Mouse (Mus musculus): ENCODE measurements around the gene Tgfb1. TPM values are rescaled to one million over a fixed set of nuclear protein-coding genes. Genes with fewer than 3 reads are reported as not detected.

The Tgfb1 gene
- polyA plus RNA-seq, 1 experiment from 2014 or later, result 1.1 TPM

DNA sequence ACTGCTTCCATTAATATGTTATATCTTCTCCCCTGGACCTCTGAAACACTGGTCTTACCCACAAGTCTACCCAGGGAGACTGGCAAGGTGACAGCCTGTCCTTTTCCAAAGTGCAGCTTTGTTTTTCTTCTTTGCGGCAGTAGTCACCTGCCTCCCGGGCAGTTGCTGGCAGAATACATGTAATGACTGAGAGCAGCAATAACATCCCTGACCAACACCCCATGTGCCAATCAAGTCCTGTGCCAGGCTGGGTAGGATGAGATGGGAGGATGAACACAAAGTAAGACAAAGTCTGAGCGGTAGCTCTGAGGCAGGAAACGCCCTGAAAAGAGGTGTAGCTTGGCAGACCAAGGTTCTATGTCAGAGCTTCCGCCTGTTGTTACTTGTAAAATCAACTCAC lies 41.0 kb downstream of the Tgfb1 start:
- no peak overlapping the region for H3K9ac ChIP-seq (replicated peaks; ENCODE audit: low read length)
- no peak overlapping the region for H3K4me2 ChIP-seq (ENCODE audit: low read length)
- no peak overlapping the region for H3K27ac ChIP-seq (replicated peaks; ENCODE audit: low read depth, low read length)
- H3K4me3 ChIP-seq (replicated peaks; ENCODE audit: low read depth, low read length), result no peak overlapping the region
- peaks cover 96% of the 10 kb centered on the region for H3K36me3 ChIP-seq (ENCODE audit: control insufficient read depth, insufficient read depth, low read length)
- DNase-seq, result no peak
- no peak for ATAC-seq (ENCODE audit: low FRiP score, low TSS enrichment)
- WGBS, result 95% methylated on average over 5 of the region's 5 CpGs
- no peaks in the 10 kb centered on the region for H3K4me1 ChIP-seq (ENCODE audit: control insufficient read depth, insufficient read depth, low read length)
- no peaks in the 10 kb centered on the region for H3K27me3 ChIP-seq (ENCODE audit: control insufficient read depth, insufficient read depth, low read length)
- H3K9me3 ChIP-seq (ENCODE audit: control insufficient read depth, low read length), result no peaks in the 10 kb centered on the region

DNA sequence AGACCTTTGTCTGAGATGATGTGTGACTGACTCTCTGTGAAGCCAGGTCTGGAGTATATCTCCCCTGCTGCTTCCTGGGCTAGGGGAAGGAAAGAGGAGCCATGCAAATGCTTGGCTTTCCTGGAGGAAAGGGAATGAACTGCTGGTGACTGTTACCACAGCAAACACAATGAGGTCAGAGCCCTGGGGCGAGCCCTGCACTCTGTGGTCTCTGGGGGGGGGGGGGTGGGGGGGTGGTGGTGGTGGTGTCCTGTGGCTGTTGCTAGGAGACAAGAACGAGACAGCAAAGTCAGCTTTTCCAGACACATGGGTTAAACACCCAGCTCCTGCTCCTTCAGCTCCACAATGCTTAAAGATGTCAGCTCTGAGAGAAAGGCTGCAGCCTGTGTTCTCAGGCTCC lies 42.6 kb downstream of the Tgfb1 start:
- ATAC-seq (ENCODE audit: low FRiP score, low TSS enrichment), result no peak
- DNase-seq, result no peak
- H3K4me3 ChIP-seq (replicated peaks; ENCODE audit: low read depth, low read length), result no peak overlapping the region
- peaks cover 96% of the 10 kb centered on the region for H3K36me3 ChIP-seq (ENCODE audit: control insufficient read depth, insufficient read depth, low read length)
- H3K4me1 ChIP-seq (ENCODE audit: control insufficient read depth, insufficient read depth, low read length), result no peaks in the 10 kb centered on the region
- H3K9me3 ChIP-seq (ENCODE audit: control insufficient read depth, low read length), result no peaks in the 10 kb centered on the region
- H3K27ac ChIP-seq (replicated peaks; ENCODE audit: low read depth, low read length), result no peak overlapping the region
- H3K4me2 ChIP-seq (ENCODE audit: low read length), result no peak overlapping the region
- no peaks in the 10 kb centered on the region for H3K27me3 ChIP-seq (ENCODE audit: control insufficient read depth, insufficient read depth, low read length)
- WGBS, result 58% methylated on average over 2 of the region's 2 CpGs
- no peak overlapping the region for H3K9ac ChIP-seq (replicated peaks; ENCODE audit: low read length)

DNA sequence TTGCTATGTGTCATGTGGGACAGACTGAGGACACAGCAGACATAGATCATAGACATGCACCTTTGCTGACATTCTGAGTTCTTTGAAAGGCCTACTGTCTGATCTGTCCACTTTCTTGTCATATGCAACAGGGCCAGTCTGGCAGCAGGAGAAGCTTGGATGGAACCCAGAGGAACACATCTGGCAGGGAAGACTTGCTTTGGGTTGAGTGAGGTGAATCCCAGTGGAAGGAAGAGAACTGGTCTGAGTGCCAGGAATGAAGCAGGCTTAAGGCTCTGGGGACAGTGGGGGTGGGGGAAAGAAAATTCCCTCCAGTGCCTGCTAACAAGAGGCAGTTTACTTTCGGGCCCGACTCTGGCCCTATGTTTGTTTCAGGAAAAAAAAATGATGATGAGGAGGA lies 43.1 kb downstream of the Tgfb1 start:
- Histone ChIP-seq H3K36me3 (ENCODE audit: control insufficient read depth, insufficient read depth, low read length) (peaks cover 96% of the 10 kb centered on the region), H3K4me2 (ENCODE audit: low read length) (no peak overlapping the region), H3K4me1 (ENCODE audit: control insufficient read depth, insufficient read depth, low read length) (no peaks in the 10 kb centered on the region), H3K9ac (replicated peaks; ENCODE audit: low read length) (no peak overlapping the region), H3K4me3 (replicated peaks; ENCODE audit: low read depth, low read length) (no peak overlapping the region), H3K27ac (replicated peaks; ENCODE audit: low read depth, low read length) (no peak overlapping the region), H3K9me3 (ENCODE audit: control insufficient read depth, low read length) (no peaks in the 10 kb centered on the region), H3K27me3 (ENCODE audit: control insufficient read depth, insufficient read depth, low read length) (no peaks in the 10 kb centered on the region)
- WGBS, result 88% methylated on average over 2 of the region's 2 CpGs
- no peak for DNase-seq
- no peak for ATAC-seq (ENCODE audit: low FRiP score, low TSS enrichment)

DNA sequence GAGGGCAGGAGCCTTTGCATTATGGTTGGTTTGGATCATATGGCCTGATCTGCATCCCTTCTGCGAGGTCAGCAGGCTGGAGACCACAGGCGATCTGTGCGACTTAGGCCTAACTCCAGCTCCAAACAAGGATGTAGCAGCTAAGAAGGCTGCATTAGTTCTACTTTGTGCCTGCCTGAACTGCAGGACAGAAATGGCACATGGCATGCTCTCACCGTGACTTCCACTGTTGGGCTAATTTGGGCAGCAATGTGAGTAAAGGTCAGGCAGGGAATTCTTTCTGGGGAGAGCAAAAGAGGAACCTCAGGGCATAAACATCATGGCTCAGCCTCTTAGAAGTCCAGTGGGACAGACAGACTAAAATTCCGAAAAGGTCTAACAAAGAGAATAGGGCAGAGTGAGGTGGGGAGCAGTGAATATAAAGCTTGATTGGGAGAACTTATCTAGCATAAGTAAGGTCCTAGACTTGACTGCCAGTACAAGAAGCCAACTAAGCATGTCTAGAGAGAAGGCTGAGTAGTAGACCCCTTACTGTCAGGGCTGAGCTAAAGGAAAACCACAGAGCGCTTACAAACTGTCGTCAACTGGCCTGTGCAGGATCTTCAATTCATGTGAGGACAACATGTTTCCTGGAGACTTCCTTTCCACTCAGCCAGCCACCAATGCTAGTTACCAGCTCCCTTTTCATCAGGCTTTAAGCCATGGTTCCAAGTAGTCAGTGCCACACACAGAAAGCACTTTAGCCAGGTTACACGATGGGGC lies 44.7 kb downstream of the Tgfb1 start:
- Histone ChIP-seq H3K4me1 (ENCODE audit: control insufficient read depth, insufficient read depth, low read length) (no peaks in the 10 kb centered on the region), H3K36me3 (ENCODE audit: control insufficient read depth, insufficient read depth, low read length) (peaks cover 96% of the 10 kb centered on the region), H3K9ac (replicated peaks; ENCODE audit: low read length) (no peak overlapping the region), H3K9me3 (ENCODE audit: control insufficient read depth, low read length) (no peaks in the 10 kb centered on the region), H3K4me3 (replicated peaks; ENCODE audit: low read depth, low read length) (no peak overlapping the region), H3K27me3 (ENCODE audit: control insufficient read depth, insufficient read depth, low read length) (no peaks in the 10 kb centered on the region), H3K27ac (replicated peaks; ENCODE audit: low read depth, low read length) (no peak overlapping the region), H3K4me2 (ENCODE audit: low read length) (no peak overlapping the region)
- ATAC-seq (ENCODE audit: low FRiP score, low TSS enrichment) (no peak), DNase-seq (no peak)
- WGBS, result 95% methylated on average over 8 of the region's 8 CpGs

DNA sequence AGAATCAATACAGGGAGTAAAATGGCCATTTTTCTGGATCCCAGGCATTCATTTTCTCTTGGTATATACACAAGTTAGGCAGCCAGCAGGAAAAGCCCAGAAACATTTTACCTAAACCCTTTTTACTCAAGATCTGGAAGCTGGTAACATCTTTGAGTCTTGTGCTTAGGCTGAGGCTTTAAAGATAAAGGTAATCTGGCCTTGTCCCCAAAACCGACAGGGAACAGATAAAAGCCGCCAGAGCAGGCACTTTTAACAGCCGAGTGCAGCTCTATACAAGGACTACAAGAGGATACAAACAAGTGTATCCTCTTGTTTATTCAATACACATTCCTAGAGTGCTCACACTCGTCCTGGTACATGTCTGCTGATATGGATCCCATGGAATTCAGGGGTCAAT lies 48.2 kb downstream of the Tgfb1 start:
- H3K4me1 ChIP-seq (ENCODE audit: control insufficient read depth, insufficient read depth, low read length), result no peaks in the 10 kb centered on the region
- DNase-seq, result no peak
- H3K27ac ChIP-seq (replicated peaks; ENCODE audit: low read depth, low read length), result no peak overlapping the region
- WGBS, result 82% methylated on average over 4 of the region's 4 CpGs
- no peaks in the 10 kb centered on the region for H3K27me3 ChIP-seq (ENCODE audit: control insufficient read depth, insufficient read depth, low read length)
- H3K4me2 ChIP-seq (ENCODE audit: low read length), result no peak overlapping the region
- no peak for ATAC-seq (ENCODE audit: low FRiP score, low TSS enrichment)
- H3K4me3 ChIP-seq (replicated peaks; ENCODE audit: low read depth, low read length), result no peak overlapping the region
- no peaks in the 10 kb centered on the region for H3K9me3 ChIP-seq (ENCODE audit: control insufficient read depth, low read length)
- H3K9ac ChIP-seq (replicated peaks; ENCODE audit: low read length), result no peak overlapping the region
- peaks cover 98% of the 10 kb centered on the region for H3K36me3 ChIP-seq (ENCODE audit: control insufficient read depth, insufficient read depth, low read length)

DNA sequence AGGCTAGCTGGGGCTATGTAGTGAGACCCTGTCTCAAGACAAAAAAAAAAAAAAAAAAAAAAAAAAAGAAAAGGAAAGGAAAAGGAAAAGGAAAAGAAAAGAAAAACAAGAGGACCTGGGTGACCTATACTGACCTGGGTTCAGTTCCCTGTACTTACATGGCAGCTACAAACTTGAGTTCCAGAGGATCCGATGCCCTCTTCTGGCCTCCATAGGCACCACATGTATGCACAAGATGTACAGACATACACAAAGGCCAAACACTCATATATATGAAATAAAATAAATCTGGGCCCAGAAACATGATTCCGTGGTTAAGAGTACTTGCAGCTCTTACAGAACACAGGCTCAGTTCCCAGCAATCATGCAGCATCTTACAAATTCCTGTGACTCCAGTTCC lies 50.1 kb downstream of the Tgfb1 start:
- Histone ChIP-seq H3K9ac (replicated peaks; ENCODE audit: low read length) (no peak overlapping the region), H3K4me1 (ENCODE audit: control insufficient read depth, insufficient read depth, low read length) (no peaks in the 10 kb centered on the region), H3K27me3 (ENCODE audit: control insufficient read depth, insufficient read depth, low read length) (no peaks in the 10 kb centered on the region), H3K36me3 (ENCODE audit: control insufficient read depth, insufficient read depth, low read length) (peaks cover 100% of the 10 kb centered on the region), H3K4me2 (ENCODE audit: low read length) (no peak overlapping the region), H3K9me3 (ENCODE audit: control insufficient read depth, low read length) (no peaks in the 10 kb centered on the region), H3K4me3 (replicated peaks; ENCODE audit: low read depth, low read length) (no peak overlapping the region), H3K27ac (replicated peaks; ENCODE audit: low read depth, low read length) (no peak overlapping the region)
- peak; percentile 13 for DNase-seq
- 90% methylated on average over 2 of the region's 2 CpGs for WGBS
- ATAC-seq (ENCODE audit: low FRiP score, low TSS enrichment), result no peak

DNA sequence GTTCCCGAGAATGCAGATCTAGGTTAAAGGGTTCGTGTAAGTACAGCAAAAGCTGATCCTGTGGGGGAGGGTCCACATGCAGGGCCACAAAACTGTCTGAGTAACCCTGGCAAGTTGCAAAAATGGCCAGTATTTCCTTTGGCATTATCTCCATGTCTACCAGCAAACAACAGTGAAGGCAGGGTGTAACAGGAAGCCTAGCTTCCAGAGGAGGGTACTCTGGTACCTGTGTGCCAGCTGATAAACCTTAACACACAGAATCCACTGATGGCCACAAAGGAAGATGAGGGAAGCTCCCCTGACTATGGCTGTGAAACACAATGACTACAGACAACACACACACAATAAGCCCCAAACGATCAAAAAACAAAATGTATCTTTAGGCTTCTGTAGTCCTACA lies 51.5 kb downstream of the Tgfb1 start:
- peaks cover 100% of the 10 kb centered on the region for H3K36me3 ChIP-seq (ENCODE audit: control insufficient read depth, insufficient read depth, low read length)
- no peak for ATAC-seq (ENCODE audit: low FRiP score, low TSS enrichment)
- 95% methylated on average over 3 of the region's 3 CpGs for WGBS

DNA sequence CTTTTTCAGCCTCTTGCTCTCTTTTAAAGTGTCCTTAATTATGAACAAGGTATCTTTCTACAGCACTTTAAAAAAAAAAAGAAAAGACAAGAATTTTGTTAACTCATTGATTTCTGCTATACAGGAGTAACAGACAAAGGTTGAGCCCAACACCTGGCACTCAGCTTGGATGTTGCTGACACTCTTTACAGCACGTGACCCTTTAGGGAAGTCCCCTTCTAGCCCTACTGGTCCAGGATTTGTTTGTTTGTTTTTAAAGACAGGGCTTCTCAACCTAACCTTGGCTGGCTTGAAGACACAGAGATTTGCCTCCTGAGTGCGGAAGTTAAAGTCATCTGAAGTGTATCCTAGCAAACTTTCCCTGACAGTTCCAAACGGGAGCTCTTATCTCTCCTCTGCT lies 60.0 kb downstream of the Tgfb1 start:
- peaks cover 99% of the 10 kb centered on the region for H3K36me3 ChIP-seq (ENCODE audit: control insufficient read depth, insufficient read depth, low read length)
- H3K9me3 ChIP-seq (ENCODE audit: control insufficient read depth, low read length), result no peaks in the 10 kb centered on the region
- H3K27ac ChIP-seq (replicated peaks; ENCODE audit: low read depth, low read length), result no peak overlapping the region
- H3K27me3 ChIP-seq (ENCODE audit: control insufficient read depth, insufficient read depth, low read length), result no peaks in the 10 kb centered on the region
- H3K4me2 ChIP-seq (ENCODE audit: low read length), result no peak overlapping the region
- DNase-seq, result no peak
- H3K4me3 ChIP-seq (replicated peaks; ENCODE audit: low read depth, low read length), result no peak overlapping the region
- no peak for ATAC-seq (ENCODE audit: low FRiP score, low TSS enrichment)
- WGBS, result 85% methylated on average over 3 of the region's 3 CpGs
- no peak overlapping the region for H3K9ac ChIP-seq (replicated peaks; ENCODE audit: low read length)
- peaks cover 3% of the 10 kb centered on the region; the same call in 1 of the 2 replicates for H3K4me1 ChIP-seq (ENCODE audit: control insufficient read depth, insufficient read depth, low read length)

More for the DNA sequence above, 51.5 kb downstream of the Tgfb1 start:
- Histone ChIP-seq H3K9me3 (ENCODE audit: control insufficient read depth, low read length) (no peaks in the 10 kb centered on the region), H3K9ac (replicated peaks; ENCODE audit: low read length) (no peak overlapping the region), H3K27ac (replicated peaks; ENCODE audit: low read depth, low read length) (no peak overlapping the region), H3K4me3 (replicated peaks; ENCODE audit: low read depth, low read length) (no peak overlapping the region), H3K4me1 (ENCODE audit: control insufficient read depth, insufficient read depth, low read length) (no peaks in the 10 kb centered on the region), H3K27me3 (ENCODE audit: control insufficient read depth, insufficient read depth, low read length) (no peaks in the 10 kb centered on the region), H3K4me2 (ENCODE audit: low read length) (no peak overlapping the region)
- DNase-seq, result no peak

DNA sequence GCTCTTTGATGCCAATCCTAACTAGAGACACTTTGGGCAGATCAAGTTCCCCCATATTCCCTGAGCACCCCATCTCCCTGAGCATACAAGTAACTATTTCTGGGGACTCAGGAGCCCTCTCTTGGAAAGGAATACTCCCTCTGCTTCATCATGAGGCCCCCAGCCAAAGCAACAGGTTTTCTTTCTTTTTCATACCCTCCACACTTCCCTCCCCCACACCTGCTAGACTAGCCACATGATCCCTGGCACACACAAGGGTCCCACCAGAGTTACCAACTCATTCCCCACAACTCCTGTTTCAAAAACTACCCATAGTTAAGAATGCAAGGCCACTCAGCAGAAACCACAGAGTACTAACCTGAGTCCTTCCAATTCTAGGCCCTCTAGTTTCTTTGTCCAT lies 66.3 kb downstream of the Tgfb1 start:
- no peaks in the 10 kb centered on the region for H3K9me3 ChIP-seq (ENCODE audit: control insufficient read depth, low read length)
- H3K9ac ChIP-seq (replicated peaks; ENCODE audit: low read length), result peak overlapping the region; percentile 96
- no peak for ATAC-seq (ENCODE audit: low FRiP score, low TSS enrichment)
- H3K4me2 ChIP-seq (ENCODE audit: low read length), result peak overlapping the region; percentile 85
- H3K4me1 ChIP-seq (ENCODE audit: control insufficient read depth, insufficient read depth, low read length), result peaks cover 19% of the 10 kb centered on the region
- H3K27me3 ChIP-seq (ENCODE audit: control insufficient read depth, insufficient read depth, low read length), result no peaks in the 10 kb centered on the region
- peaks cover 39% of the 10 kb centered on the region for H3K36me3 ChIP-seq (ENCODE audit: control insufficient read depth, insufficient read depth, low read length)
- peak overlapping the region; percentile 96 for H3K4me3 ChIP-seq (replicated peaks; ENCODE audit: low read depth, low read length)
- H3K27ac ChIP-seq (replicated peaks; ENCODE audit: low read depth, low read length), result no peak overlapping the region
- DNase-seq, result no peak
